Mouse (Mus musculus): ENCODE measurements around the gene Gbx1. TPM values are rescaled to one million over a fixed set of nuclear protein-coding genes. Genes with fewer than 3 reads are reported as not detected.
A peak's percentile ranks its signal among the peaks of the same experiment; 100 is the strongest.

The Gbx1 gene
- polyA plus RNA-seq, 1 experiment from 2014 or later: 0.12 TPM

DNA sequence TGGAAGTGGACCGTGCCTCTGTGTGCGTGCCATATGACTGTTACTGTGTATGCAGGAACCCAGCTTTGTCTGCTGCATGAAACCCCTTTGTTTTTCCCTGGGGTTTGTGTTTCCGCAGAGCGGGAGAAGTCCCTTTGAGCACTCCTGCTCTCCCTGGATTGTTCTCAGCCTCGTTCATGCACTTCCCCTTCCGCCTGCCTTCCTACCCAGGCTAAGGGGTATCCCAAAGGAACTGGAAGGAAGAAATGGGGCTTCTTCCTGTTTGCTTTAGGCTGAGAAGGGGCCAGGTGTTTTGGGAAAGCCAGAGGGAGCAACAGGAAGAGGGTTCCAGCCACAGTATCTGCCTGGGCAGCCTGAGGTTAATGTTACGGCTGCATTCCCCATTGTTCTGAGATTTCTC, 71.4 kb downstream of the Gbx1 start:
- peaks cover 39% of the 10 kb centered on the region for H3K4me1 ChIP-seq (ENCODE audit: control insufficient read depth, insufficient read depth, low read length)
- no peaks in the 10 kb centered on the region for H3K27me3 ChIP-seq (ENCODE audit: control insufficient read depth, insufficient read depth, low read length)
- H3K9me3 ChIP-seq (ENCODE audit: control insufficient read depth, low read length): no peaks in the 10 kb centered on the region
- DNase-seq (no peak), ATAC-seq (ENCODE audit: low FRiP score, low TSS enrichment) (no peak)
- WGBS: 51% methylated on average over 7 of the region's 7 CpGs
- peak overlapping the region; percentile 88 for H3K4me2 ChIP-seq (ENCODE audit: low read length)
- H3K27ac ChIP-seq (replicated peaks; ENCODE audit: low read depth, low read length): 0 out of 2 replicates have a peak overlapping the region, but pooled peaks have one; percentile 6
- peak overlapping the region; percentile 13 for H3K9ac ChIP-seq (replicated peaks; ENCODE audit: low read length)
- H3K36me3 ChIP-seq (ENCODE audit: control insufficient read depth, insufficient read depth, low read length): 0 out of 2 replicates have a peak, but pooled peaks cover 3% of the 10 kb centered on the region
- 0 out of 2 replicates have a peak overlapping the region, but pooled peaks have one; percentile 2 for H3K4me3 ChIP-seq (replicated peaks; ENCODE audit: low read depth, low read length)

GRCm38 (mm10) chr5:24455076-24455475, 71.9 kb downstream of the Gbx1 start:
- Histone ChIP-seq H3K27ac (replicated peaks; ENCODE audit: low read depth, low read length) (0 out of 2 replicates have a peak overlapping the region, but pooled peaks have one; percentile 6), H3K4me3 (replicated peaks; ENCODE audit: low read depth, low read length) (no peak overlapping the region), H3K4me2 (ENCODE audit: low read length) (peak overlapping the region; percentile 88), H3K4me1 (ENCODE audit: control insufficient read depth, insufficient read depth, low read length) (peaks cover 39% of the 10 kb centered on the region), H3K36me3 (ENCODE audit: control insufficient read depth, insufficient read depth, low read length) (no peaks in the 10 kb centered on the region), H3K9ac (replicated peaks; ENCODE audit: low read length) (peak overlapping the region; percentile 13), H3K27me3 (ENCODE audit: control insufficient read depth, insufficient read depth, low read length) (no peaks in the 10 kb centered on the region), H3K9me3 (ENCODE audit: control insufficient read depth, low read length) (no peaks in the 10 kb centered on the region)
- WGBS: 65% methylated on average over 3 of the region's 3 CpGs
- ATAC-seq (ENCODE audit: low FRiP score, low TSS enrichment): no peak
- DNase-seq: no peak

- peaks cover 39% of the 10 kb centered on the region for H3K4me1 ChIP-seq (ENCODE audit: control insufficient read depth, insufficient read depth, low read length)
- H3K9ac ChIP-seq (replicated peaks; ENCODE audit: low read length): peak overlapping the region; percentile 93
- WGBS: 5% methylated on average over 2 of the region's 2 CpGs
- peak overlapping the region; percentile 85 for H3K4me3 ChIP-seq (replicated peaks; ENCODE audit: low read depth, low read length)
- peak overlapping the region; percentile 88 for H3K4me2 ChIP-seq (ENCODE audit: low read length)
- peak overlapping the region; percentile 93 for H3K27ac ChIP-seq (replicated peaks; ENCODE audit: low read depth, low read length)
- no peaks in the 10 kb centered on the region for H3K36me3 ChIP-seq (ENCODE audit: control insufficient read depth, insufficient read depth, low read length)
- no peaks in the 10 kb centered on the region for H3K9me3 ChIP-seq (ENCODE audit: control insufficient read depth, low read length)
- ATAC-seq (ENCODE audit: low FRiP score, low TSS enrichment) (no peak), DNase-seq (no peak)
- H3K27me3 ChIP-seq (ENCODE audit: control insufficient read depth, insufficient read depth, low read length): no peaks in the 10 kb centered on the region
Observed at GRCm38 (mm10) chr5:24453985-24454303, 73.1 kb downstream of the Gbx1 start.

GRCm38 (mm10) chr5:24453283-24453984, 73.6 kb downstream of the Gbx1 start:
- H3K4me2 ChIP-seq (ENCODE audit: low read length): peak overlapping the region; percentile 88
- peaks cover 39% of the 10 kb centered on the region for H3K4me1 ChIP-seq (ENCODE audit: control insufficient read depth, insufficient read depth, low read length)
- WGBS: 1% methylated on average over 5 of the region's 5 CpGs
- H3K27me3 ChIP-seq (ENCODE audit: control insufficient read depth, insufficient read depth, low read length): no peaks in the 10 kb centered on the region
- peak overlapping the region; percentile 93 for H3K27ac ChIP-seq (replicated peaks; ENCODE audit: low read depth, low read length)
- no peaks in the 10 kb centered on the region for H3K36me3 ChIP-seq (ENCODE audit: control insufficient read depth, insufficient read depth, low read length)
- H3K9me3 ChIP-seq (ENCODE audit: control insufficient read depth, low read length): no peaks in the 10 kb centered on the region
- H3K4me3 ChIP-seq (replicated peaks; ENCODE audit: low read depth, low read length): peak overlapping the region; percentile 85
- peak; percentile 49 for DNase-seq
- no peak for ATAC-seq (ENCODE audit: low FRiP score, low TSS enrichment)
- peak overlapping the region; percentile 93 for H3K9ac ChIP-seq (replicated peaks; ENCODE audit: low read length)

Other genes with a start within 250 kb of the Gbx1 start
- gene Kcnh2, start 175.6 kb downstream of the Gbx1 start, polyA plus RNA-seq (2014; fragmentation: Nextera tagmentation; extraction: Ambion mirVana): 10.2 and 13.1 TPM in 2 replicates
- gene Nos3, start 162.4 kb downstream of the Gbx1 start, polyA plus RNA-seq (2014; fragmentation: Nextera tagmentation; extraction: Ambion mirVana): 5.1 and 7.0 TPM in 2 replicates
- 0.72 and 1.0 TPM in 2 replicates for gene Atg9b, start 135.1 kb downstream of the Gbx1 start, polyA plus RNA-seq (2014; fragmentation: Nextera tagmentation; extraction: Ambion mirVana)
- 45.3 and 52.1 TPM in 2 replicates for gene Abcb8, start 133.5 kb downstream of the Gbx1 start, polyA plus RNA-seq (2014; fragmentation: Nextera tagmentation; extraction: Ambion mirVana)
- gene Asic3, start 113.8 kb downstream of the Gbx1 start, polyA plus RNA-seq (2014; fragmentation: Nextera tagmentation; extraction: Ambion mirVana): not detected in 2 replicates
- 110 and 136 TPM in 2 replicates for gene Cdk5, start 103.7 kb downstream of the Gbx1 start, polyA plus RNA-seq (2014; fragmentation: Nextera tagmentation; extraction: Ambion mirVana)
- gene Slc4a2, start 103.4 kb downstream of the Gbx1 start, polyA plus RNA-seq (2014; fragmentation: Nextera tagmentation; extraction: Ambion mirVana): 14.8 TPM in 2 replicates
- 91.8 and 105 TPM in 2 replicates for gene Fastk, start 81.9 kb downstream of the Gbx1 start, polyA plus RNA-seq (2014; fragmentation: Nextera tagmentation; extraction: Ambion mirVana)
- 51.0 and 64.1 TPM in 2 replicates for gene Tmub1, start 79.3 kb downstream of the Gbx1 start, polyA plus RNA-seq (2014; fragmentation: Nextera tagmentation; extraction: Ambion mirVana)
- 65.1 and 79.0 TPM in 2 replicates for gene Agap3, start 75.0 kb downstream of the Gbx1 start, polyA plus RNA-seq (2014; fragmentation: Nextera tagmentation; extraction: Ambion mirVana)
- gene Asb10, start 13.8 kb upstream of the Gbx1 start, polyA plus RNA-seq (2014; fragmentation: Nextera tagmentation; extraction: Ambion mirVana): 0.09 and 0.12 TPM in 2 replicates
- not detected in 2 replicates for gene 4931409K22Rik, start 29.6 kb upstream of the Gbx1 start, polyA plus RNA-seq (2014; fragmentation: Nextera tagmentation; extraction: Ambion mirVana)
- 79.3 and 88.1 TPM in 2 replicates for gene Abcf2, start 50.3 kb upstream of the Gbx1 start, polyA plus RNA-seq (2014; fragmentation: Nextera tagmentation; extraction: Ambion mirVana)
- 12.4 and 19.4 TPM in 2 replicates for gene Chpf2, start 59.5 kb upstream of the Gbx1 start, polyA plus RNA-seq (2014; fragmentation: Nextera tagmentation; extraction: Ambion mirVana)
- 158 and 199 TPM in 2 replicates for gene Smarcd3, start 97.2 kb upstream of the Gbx1 start, polyA plus RNA-seq (2014; fragmentation: Nextera tagmentation; extraction: Ambion mirVana)
- gene Nub1, start 158.3 kb upstream of the Gbx1 start, polyA plus RNA-seq (2014; fragmentation: Nextera tagmentation; extraction: Ambion mirVana): 42.3 and 54.1 TPM in 2 replicates
- gene Wdr86, start 203.5 kb upstream of the Gbx1 start, polyA plus RNA-seq (2014; fragmentation: Nextera tagmentation; extraction: Ambion mirVana): 2.0 and 5.6 TPM in 2 replicates
- 1.6 TPM in 1 of 2 replicates, not detected in the other for gene Crygn, start 230.8 kb upstream of the Gbx1 start, polyA plus RNA-seq (2014; fragmentation: Nextera tagmentation; extraction: Ambion mirVana)

All from midbrain, embryonic 14.5 days (tissue).